ENCODE assay signal across 8 mouse cellular contexts in genomic region chr16:31233541-31234339, GRCm38 (mm10). TPM values are rescaled to one million over a fixed set of nuclear protein-coding genes. Genes with fewer than 3 reads are reported as not detected.
A peak's percentile ranks its signal among the peaks of the same experiment; 100 is the strongest.
DNase-seq lines count a peak whose midpoint lies in the region; ATAC-seq lines count a peak whose summit lies in the region.

No protein-coding gene starts in this region.

- no peaks in the 10 kb centered on the region for H3K9me3 ChIP-seq in hindbrain, embryonic 16.5 days (ENCODE audit: control insufficient read depth, low read length)

- peak overlapping the region; percentile 58 for H3K27ac ChIP-seq in brown adipose tissue, adult 24 weeks (replicated peaks; ENCODE audit: low read depth, low read length)
- H3K27ac ChIP-seq in hindbrain, embryonic 16.5 days (ENCODE audit: low read depth, low read length): no peak overlapping the region; the same call in 1 of the 2 replicates

- H3K9ac ChIP-seq in hindbrain, embryonic 16.5 days (ENCODE audit: low read depth, low read length): no peak overlapping the region

- H3K27me3 ChIP-seq in hindbrain, embryonic 16.5 days (replicated peaks; ENCODE audit: control insufficient read depth, insufficient read depth, low read length): no peaks in the 10 kb centered on the region

- ATAC-seq in hindbrain, embryonic 16.5 days: no peak

- H3K4me1 ChIP-seq in brown adipose tissue, adult 24 weeks (ENCODE audit: control insufficient read depth, insufficient read depth, insufficient read length, low read length): peaks cover 6% of the 10 kb centered on the region; the same call in 1 of the 2 replicates
- peaks cover 4% of the 10 kb centered on the region for H3K4me1 ChIP-seq in hindbrain, embryonic 16.5 days (ENCODE audit: control insufficient read depth, insufficient read depth, low read depth, low read length)

- H3K4me3 ChIP-seq in brown adipose tissue, adult 24 weeks (ENCODE audit: insufficient read depth, low read depth, low read length): peak overlapping the region; percentile 44
- peak overlapping the region; percentile 16 for H3K4me3 ChIP-seq in hindbrain, embryonic 16.5 days (ENCODE audit: low read length)

- H3K4me2 ChIP-seq in hindbrain, embryonic 16.5 days (ENCODE audit: low read length): peak overlapping the region; percentile 42

- 27% methylated on average over 20 of the region's 20 CpGs for WGBS in hindbrain, embryonic 16.5 days

- peak; percentile 57 for DNase-seq in ES-CJ7 (ENCODE audit: low read depth, low spot score)
- peak; percentile 71 to 77 for DNase-seq in gastrocnemius, adult 8-10 months (ENCODE audit: low spot score in 2 of 2)
- peak; percentile 64 for DNase-seq in left cerebral cortex, adult 11 months (ENCODE audit: low spot score)
- DNase-seq in lung, postnatal 36 days: peak; percentile 90
- DNase-seq in right cerebral cortex, postnatal 36 days (ENCODE audit: low spot score in 2 of 2): peak; percentile 73 to 87
- DNase-seq in c-Kit-positive CD71-positive TER-119-positive erythroid progenitor cells, embryonic 14.5 days (ENCODE audit: low spot score): no peak

- no peaks in the 10 kb centered on the region for H3K36me3 ChIP-seq in hindbrain, embryonic 16.5 days (ENCODE audit: control insufficient read depth, insufficient read depth, low read length)

RNA-seq across cellular contexts. Expression of gene Acap2, which starts 32.7 kb away (rescaled TPM):
- polyA plus RNA-seq in brown adipose tissue, adult 24 weeks (2012; ENCODE audit: insufficient read depth, insufficient read length, missing spikeins): 9.5 TPM in 2 replicates
- total RNA-seq in gastrocnemius, adult 8-10 months (2022): 1 to 10 TPM; 4.7 to 8.3 (median 6.8) TPM
- polyA plus RNA-seq in hindbrain, embryonic 16.5 days (2015; fragmentation: Nextera tagmentation; extraction: Ambion mirVana): 9.4 and 11.0 TPM in 2 replicates

RNA-seq across cellular contexts. Expression of gene Ppp1r2, which starts 41.3 kb away (rescaled TPM):
- 47.6 and 54.0 TPM in 2 replicates for polyA plus RNA-seq in brown adipose tissue, adult 24 weeks (2012; ENCODE audit: insufficient read depth, insufficient read length, missing spikeins)
- total RNA-seq in gastrocnemius, adult 8-10 months (2022): 10 to 100 TPM; 71.4 to 96.4 (median 80.9) TPM
- 95.0 and 95.9 TPM in 2 replicates for polyA plus RNA-seq in hindbrain, embryonic 16.5 days (2015; fragmentation: Nextera tagmentation; extraction: Ambion mirVana)
